Mouse (Mus musculus) neural tube, embryonic 13.5 days (tissue): Measurements from ENCODE around the gene Gm13420. TPM values are rescaled to one million over a fixed set of nuclear protein-coding genes. Genes with fewer than 3 reads are reported as not detected.
A peak's percentile ranks its signal among the peaks of the same experiment; 100 is the strongest.
"Not testable (repeated sequence)": the region's sequence is repeated elsewhere in the genome, so short reads cannot be mapped to it uniquely, and the experiment has no call there.

Experiments used
- ATAC-seq: fragments of 200-750 bp; cut with Nextera tagmentation; 2 replicates; pipeline ENCODE4 v1.8.0; 2017; ENCODE audit warnings: low read depth, mild to moderate bottlenecking, moderate TSS enrichment, moderate library complexity
- H3K27ac ChIP-seq: fragments of 300-500 bp; sonication (generic); replicated peaks from 2 replicates; pipeline ENCODE4 v1.5.1; 2015; ENCODE audit warnings: moderate library complexity, mild to moderate bottlenecking, inconsistent platforms
- H3K27me3 ChIP-seq: fragments of 300-500 bp; sonication (generic); 2 replicates; pipeline ENCODE4 v1.6.1; 2015; ENCODE audit warnings: mild to moderate bottlenecking, inconsistent platforms
- H3K36me3 ChIP-seq: fragments of 300-500 bp; sonication (generic); 2 replicates; pipeline ENCODE4 v1.6.1; 2015; ENCODE audit warnings: mild to moderate bottlenecking, inconsistent platforms
- H3K4me1 ChIP-seq: fragments of 300-500 bp; sonication (generic); replicated peaks from 2 replicates; pipeline ENCODE4 v1.6.1; 2015; ENCODE audit warnings: inconsistent platforms
- H3K4me2 ChIP-seq: fragments of 300-500 bp; sonication (generic); 2 replicates; pipeline ENCODE4 v1.6.1; 2015; ENCODE audit warnings: inconsistent platforms, mild to moderate bottlenecking, moderate library complexity
- H3K4me3 ChIP-seq: fragments of 300-500 bp; sonication (generic); 2 replicates; pipeline ENCODE4 v1.5.1; 2015; ENCODE audit warnings: mild to moderate bottlenecking, inconsistent platforms
- H3K9ac ChIP-seq: fragments of 300-500 bp; sonication (generic); 2 replicates; pipeline ENCODE4 v1.6.1; 2015; ENCODE audit warnings: moderate library complexity, mild to moderate bottlenecking, inconsistent platforms
- H3K9me3 ChIP-seq: fragments of 300-500 bp; sonication (generic); 2 replicates; pipeline ENCODE4 v1.6.1; 2016; ENCODE audit warnings: inconsistent platforms
- WGBS: fragments of 180-500 bp; shearing (Covaris S2); methylation state at CpG from one replicate; pipeline ENCODE4 v1.1.7; 2015; 5-methylcytosine and 5-hydroxymethylcytosine counted together
- polyA plus RNA-seq: library from polyadenylated mRNA; unstranded; fragments of >200 nt; fragmentation: Nextera tagmentation; extraction: Ambion mirVana; gene quantifications from 2 replicates; pipeline ENCODE4 v1.2.1, GENCODE M21; 2015

The Gm13420 gene
- polyA plus RNA-seq: 0.18 TPM in 1 of 2 replicates, not detected in the other

DNA sequence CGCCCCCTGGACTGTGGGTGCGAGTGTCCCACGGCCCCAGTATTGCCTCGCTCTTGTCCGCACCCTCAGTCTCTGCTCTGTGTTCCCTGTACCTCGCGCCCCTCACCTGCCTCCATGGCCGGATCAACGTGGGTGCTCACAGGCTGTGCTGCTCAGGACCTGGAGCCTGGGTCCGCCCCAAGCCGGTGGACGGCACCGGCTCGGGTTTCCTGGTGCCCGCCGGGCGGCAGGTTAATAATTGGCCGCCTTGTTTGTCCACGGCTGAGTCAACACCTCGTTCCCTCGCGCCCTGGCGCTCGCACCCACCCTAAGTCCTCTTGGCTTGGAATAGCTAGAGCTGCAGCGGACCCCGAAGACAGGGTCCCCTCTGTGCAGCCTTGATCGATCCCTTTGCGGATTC, at the start of gene Gm13420:
TSS of gene Gm13420 (minus strand) at position 189 of the 400 bp plus-strand sequence.
- peaks cover 66% of the 10 kb centered on the region for H3K27me3 ChIP-seq
- WGBS: 3% methylated on average over 28 of the region's 28 CpGs
- peak within 1 kb of the TSS; percentile 37 for H3K4me2 ChIP-seq
- no peaks in the 10 kb centered on the region for H3K9me3 ChIP-seq
- peak within 1 kb of the TSS; percentile 8; the same call in 1 of the 2 replicates for H3K4me3 ChIP-seq
- H3K9ac ChIP-seq: peak within 1 kb of the TSS; percentile 32
- H3K4me1 ChIP-seq: peaks cover 21% of the 10 kb centered on the region; the same call in 1 of the 2 replicates
- no peaks in the 10 kb centered on the region for H3K36me3 ChIP-seq
- no peak within 1 kb of the TSS for H3K27ac ChIP-seq
- no peak for ATAC-seq

DNA sequence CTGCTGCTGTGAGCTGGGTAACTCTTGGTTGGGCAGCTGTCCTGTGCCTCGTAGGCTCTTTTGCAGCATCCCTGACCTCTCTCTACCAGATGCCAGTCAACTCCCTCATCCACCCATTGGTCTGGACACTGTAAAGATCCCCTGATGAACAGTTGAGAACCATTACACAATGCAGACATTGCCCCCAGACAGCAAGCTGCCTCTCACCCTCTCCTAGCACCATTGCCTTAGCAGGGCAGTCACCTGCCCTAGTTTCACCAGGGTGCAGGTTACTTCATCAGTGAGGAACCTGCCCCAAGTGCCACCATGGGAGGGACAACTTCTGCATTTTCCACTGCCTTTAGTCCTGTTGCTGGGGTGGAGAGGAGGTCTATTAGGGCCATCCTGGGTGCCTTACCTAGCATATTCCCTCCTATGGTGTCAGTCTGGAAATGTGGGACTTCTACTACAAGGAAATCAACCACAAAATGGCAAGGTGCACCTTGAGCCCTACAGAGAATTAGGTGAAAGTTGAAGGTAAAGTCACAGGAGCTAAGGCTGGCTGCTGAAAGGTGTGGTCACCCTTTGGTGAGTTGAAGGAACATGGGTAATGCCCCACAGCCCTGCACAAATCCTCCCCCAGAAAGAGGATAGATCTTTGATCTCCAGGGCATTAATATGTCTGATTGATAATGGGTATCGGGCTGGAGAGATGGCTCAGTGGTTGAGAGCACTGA, 41.4 kb upstream of the Gm13420 start:
- Histone ChIP-seq H3K4me3 (no peak overlapping the region), H3K36me3 (peaks cover 68% of the 10 kb centered on the region), H3K9ac (no peak overlapping the region), H3K9me3 (no peaks in the 10 kb centered on the region), H3K4me2 (no peak overlapping the region), H3K27ac (no peak overlapping the region), H3K4me1 (peaks cover 14% of the 10 kb centered on the region), H3K27me3 (no peaks in the 10 kb centered on the region)
- 93% methylated on average over 2 of the region's 2 CpGs for WGBS
- ATAC-seq: no peak

DNA sequence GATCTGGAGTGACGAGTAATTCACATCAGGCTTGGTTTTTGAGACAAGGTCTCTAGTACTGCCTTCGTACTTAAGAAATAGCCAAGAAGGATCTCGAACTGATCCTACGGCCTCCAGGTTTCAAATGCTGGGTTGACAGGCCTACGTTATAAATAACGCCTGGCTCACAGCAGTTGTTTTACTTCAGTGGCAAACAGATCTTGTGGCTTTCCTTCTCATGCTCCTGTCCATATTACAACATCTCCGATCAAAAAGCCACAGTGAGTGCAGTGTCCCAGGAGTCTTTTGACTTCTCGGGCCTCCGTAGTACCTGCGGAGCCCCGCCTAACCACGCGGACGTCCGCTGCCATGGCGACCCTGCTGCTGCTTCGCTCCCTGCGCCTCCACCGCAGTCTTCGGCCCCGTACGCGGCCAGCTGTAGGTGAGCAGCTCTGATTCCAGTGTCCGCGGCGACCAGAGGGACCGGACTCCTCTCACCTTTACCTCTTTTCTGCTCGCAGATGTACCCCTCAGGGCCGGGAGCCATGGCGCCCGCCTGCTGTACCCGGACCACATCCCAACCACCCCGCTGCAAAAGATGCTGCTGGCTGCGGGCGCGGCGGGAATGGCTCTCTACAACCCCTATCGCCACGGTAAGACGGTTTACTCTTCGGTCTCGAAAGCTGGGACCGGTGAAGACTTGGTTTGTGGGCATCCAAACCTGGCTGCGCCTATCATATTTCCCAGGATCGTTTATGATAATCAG, 36.6 kb upstream of the Gm13420 start, which contains the start of gene Trub2:
TSS of gene Trub2 (minus strand) at position 566 of the 745 bp plus-strand sequence.
- peak; percentile 91 for ATAC-seq
- Histone ChIP-seq H3K4me1 (peaks cover 23% of the 10 kb centered on the region), H3K4me2 (peak within 1 kb of the TSS; percentile 88), H3K27me3 (no peaks in the 10 kb centered on the region), H3K27ac (peak within 1 kb of the TSS; percentile 67), H3K36me3 (peaks cover 62% of the 10 kb centered on the region), H3K9me3 (no peaks in the 10 kb centered on the region), H3K9ac (peak within 1 kb of the TSS; percentile 87), H3K4me3 (peak within 1 kb of the TSS; percentile 77)
- under 1% methylated on average over 45 of the region's 45 CpGs for WGBS

DNA sequence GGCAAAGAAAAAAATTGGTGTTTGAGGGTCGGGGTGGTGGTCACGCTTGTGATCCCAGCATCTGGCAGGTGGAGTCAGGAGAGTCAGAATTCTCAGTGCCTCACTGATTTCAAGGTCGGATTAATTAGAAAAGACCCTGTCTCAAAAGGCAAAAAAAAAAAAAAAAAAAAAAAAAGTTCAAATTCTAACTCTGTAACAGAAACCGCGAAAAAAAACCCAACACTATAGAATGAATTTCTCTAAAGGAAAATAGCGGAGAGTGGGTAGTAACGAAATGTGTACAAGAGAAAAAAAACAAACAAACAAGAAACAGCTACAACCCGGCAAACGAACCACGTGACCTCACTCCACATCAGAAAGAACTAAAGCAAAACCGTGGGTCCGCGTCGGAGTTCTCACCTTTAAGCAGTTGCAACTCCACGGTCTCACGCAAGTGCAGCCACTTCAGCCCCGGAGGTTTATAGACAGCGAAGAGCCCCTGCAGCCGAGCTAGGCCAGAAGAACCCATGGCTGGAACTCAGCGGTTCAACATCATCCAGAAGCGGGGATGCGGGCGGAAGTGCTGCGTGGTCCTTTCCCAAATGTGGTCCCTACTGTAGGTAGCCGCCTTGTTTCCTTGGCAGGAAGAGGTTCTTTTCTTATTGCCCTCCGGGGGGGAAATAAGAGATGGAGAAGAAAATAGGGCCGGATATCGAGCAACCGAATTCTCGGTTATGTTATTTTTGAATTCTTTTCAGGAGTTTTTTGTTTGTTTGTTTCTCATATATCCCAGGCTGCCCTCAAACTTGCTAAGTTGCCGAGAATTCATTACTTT, 35.8 kb upstream of the Gm13420 start, which contains the start of gene Coq4:
TSS of gene Coq4 (plus strand) at position 390 of the 814 bp plus-strand sequence.
- Histone ChIP-seq H3K9me3 (no peaks in the 10 kb centered on the region), H3K36me3 (peaks cover 63% of the 10 kb centered on the region), H3K27me3 (no peaks in the 10 kb centered on the region), H3K4me3 (peak within 1 kb of the TSS; percentile 77), H3K27ac (peak within 1 kb of the TSS; percentile 67), H3K9ac (peak within 1 kb of the TSS; percentile 87), H3K4me1 (peaks cover 23% of the 10 kb centered on the region), H3K4me2 (peak within 1 kb of the TSS; percentile 88)
- ATAC-seq: peak; percentile 90
- 2% methylated on average over 31 of the region's 31 CpGs for WGBS

DNA sequence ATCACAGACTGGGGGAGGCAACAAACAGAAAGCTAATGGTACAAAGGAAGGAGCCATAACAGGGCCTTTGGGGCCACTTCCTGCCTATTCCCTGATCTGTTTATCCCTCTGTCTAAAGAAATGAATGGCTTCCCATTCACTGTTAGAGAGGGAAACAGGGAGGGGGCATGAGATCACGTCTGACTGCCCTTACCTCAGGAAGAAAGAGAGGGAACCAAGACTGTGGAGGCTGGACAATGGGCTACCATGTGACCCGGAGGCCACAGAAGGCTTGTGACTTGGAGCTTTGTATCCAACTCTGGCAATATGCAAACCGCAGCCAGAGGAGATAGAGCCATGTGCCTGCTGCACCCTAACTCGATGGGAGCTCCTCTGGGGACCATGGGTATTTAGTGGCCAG, 32.8 kb upstream of the Gm13420 start:
- H3K27me3 ChIP-seq: no peaks in the 10 kb centered on the region
- H3K4me2 ChIP-seq: no peak overlapping the region
- no peaks in the 10 kb centered on the region for H3K9me3 ChIP-seq
- H3K9ac ChIP-seq: no peak overlapping the region
- H3K27ac ChIP-seq: no peak overlapping the region
- H3K4me1 ChIP-seq: peaks cover 22% of the 10 kb centered on the region
- H3K4me3 ChIP-seq: no peak overlapping the region
- peaks cover 65% of the 10 kb centered on the region for H3K36me3 ChIP-seq
- no peak for ATAC-seq
- WGBS: 62% methylated on average over 4 of the region's 4 CpGs

DNA sequence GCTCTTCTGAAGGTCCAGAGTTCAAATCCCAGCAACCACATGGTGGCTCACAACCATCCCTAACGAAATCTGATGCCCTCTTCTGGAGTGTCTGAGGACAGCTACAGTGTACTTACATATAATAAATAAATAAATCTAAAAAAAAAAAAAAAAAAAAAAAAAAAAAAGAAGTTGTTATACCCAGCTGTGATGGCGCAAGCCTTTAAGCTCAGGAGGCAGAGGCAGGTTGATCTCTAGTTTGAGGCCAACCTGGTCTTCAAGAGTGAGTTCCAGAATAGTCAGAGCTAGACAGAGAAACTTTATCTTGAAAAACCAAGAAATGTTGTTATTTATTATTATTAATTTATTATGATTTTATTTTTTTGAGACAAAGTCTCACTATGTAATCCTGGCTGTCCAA, 29.8 kb upstream of the Gm13420 start:
- H3K4me3 ChIP-seq: not testable (repeated sequence)

DNA sequence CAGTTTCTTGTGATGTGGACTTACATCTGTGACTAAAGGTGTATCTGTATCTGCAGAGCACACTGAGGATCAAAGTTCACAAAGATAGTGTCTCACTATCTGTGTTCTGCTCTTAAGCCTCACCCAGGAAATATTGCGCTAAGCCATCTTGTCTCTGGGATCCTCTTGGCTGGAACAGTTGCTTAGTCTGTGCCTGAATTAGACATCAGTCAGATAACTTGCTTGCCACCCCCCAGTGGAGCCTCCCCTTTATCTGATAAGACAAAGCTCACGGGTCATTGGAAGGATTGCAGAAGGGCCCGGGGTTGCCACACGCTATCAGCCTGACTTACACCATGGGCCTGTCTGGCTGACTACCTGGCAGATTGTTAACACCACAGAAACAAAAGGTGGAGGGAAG, 21.8 kb upstream of the Gm13420 start:
- Histone ChIP-seq H3K9me3 (no peaks in the 10 kb centered on the region), H3K4me1 (no peaks in the 10 kb centered on the region), H3K9ac (no peak overlapping the region), H3K36me3 (peaks cover 49% of the 10 kb centered on the region), H3K27me3 (no peaks in the 10 kb centered on the region), H3K27ac (no peak overlapping the region), H3K4me3 (no peak overlapping the region), H3K4me2 (no peak overlapping the region)
- 94% methylated on average over 4 of the region's 4 CpGs for WGBS
- ATAC-seq: no peak

More for the DNA sequence above, 29.8 kb upstream of the Gm13420 start:
- not testable (repeated sequence) for H3K27ac ChIP-seq, ATAC-seq, H3K9me3 ChIP-seq, H3K4me2 ChIP-seq, H3K27me3 ChIP-seq, H3K4me1 ChIP-seq, H3K9ac ChIP-seq
- H3K36me3 ChIP-seq: peaks cover 95% of the 10 kb centered on the region
- WGBS: 93% methylated on average over 2 of the region's 2 CpGs

DNA sequence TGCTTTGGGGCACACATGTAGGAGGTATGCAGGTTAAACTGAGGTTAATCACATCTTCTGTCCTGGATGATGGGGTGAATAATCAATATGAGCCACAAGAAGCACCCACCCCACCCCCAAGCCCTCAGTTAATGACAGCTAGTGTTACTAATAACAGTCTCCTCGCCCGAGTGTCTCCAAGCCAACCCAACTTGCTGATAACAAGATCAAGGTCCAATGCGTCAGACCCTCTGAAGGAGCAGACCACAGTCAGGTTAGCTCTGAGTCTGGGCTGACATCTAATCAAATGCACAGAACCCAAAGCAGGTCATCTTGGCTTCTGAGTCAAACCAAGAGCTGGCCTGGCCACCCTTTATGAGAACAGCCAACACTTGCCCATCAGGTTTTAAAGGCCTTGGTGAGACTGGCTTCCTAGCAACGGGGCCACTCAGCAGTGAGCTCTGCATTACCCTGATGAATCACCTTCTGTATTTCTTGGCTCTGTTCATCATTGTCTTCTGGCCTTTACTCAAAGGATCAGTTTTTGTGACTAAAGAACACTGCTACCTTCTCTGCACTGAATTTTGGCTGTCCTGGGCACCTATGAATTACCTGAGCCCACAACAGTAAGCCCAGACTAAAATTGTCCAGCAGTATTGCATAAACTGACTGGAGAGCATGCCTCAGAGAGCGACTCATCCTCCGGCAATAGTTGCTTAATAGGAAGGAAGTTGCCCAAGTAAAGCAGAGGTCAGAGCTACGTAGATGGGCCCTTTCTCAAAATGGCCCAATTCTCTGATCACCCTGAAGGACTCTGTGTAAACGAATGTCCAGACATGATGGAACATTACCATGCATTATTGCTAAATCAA, 20.4 kb upstream of the Gm13420 start:
- Histone ChIP-seq H3K9ac (no peak overlapping the region), H3K27ac (no peak overlapping the region), H3K9me3 (no peaks in the 10 kb centered on the region), H3K4me1 (no peaks in the 10 kb centered on the region), H3K4me2 (no peak overlapping the region), H3K36me3 (peaks cover 34% of the 10 kb centered on the region), H3K27me3 (no peaks in the 10 kb centered on the region), H3K4me3 (no peak overlapping the region)
- no peak for ATAC-seq
- WGBS: 88% methylated on average over 8 of the region's 8 CpGs

DNA sequence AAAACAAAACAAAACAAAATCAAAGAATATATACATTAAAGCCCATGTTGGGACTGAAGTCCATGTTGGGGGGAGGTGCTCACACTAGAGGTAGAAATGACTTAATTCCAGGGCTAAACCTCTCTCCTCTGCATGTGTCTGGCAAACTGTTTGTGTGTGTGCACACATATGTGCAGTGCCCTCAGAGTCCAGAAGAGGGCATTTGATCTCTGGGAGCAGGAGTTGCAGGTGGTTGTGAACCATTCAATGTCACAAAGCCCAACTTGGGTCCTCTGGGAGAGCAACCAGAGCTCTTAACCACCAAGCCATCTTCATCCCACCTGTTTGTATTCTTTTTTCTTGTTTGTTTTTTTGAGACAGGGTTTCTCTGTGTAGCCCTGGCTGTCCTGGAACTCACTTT, 18.7 kb upstream of the Gm13420 start:
- no peak overlapping the region for H3K4me2 ChIP-seq
- H3K9ac ChIP-seq: no peak overlapping the region
- H3K9me3 ChIP-seq: no peaks in the 10 kb centered on the region
- no peak overlapping the region for H3K4me3 ChIP-seq
- no peaks in the 10 kb centered on the region for H3K4me1 ChIP-seq
- no peak overlapping the region for H3K27ac ChIP-seq
- ATAC-seq: no peak
- peaks cover 21% of the 10 kb centered on the region for H3K36me3 ChIP-seq
- H3K27me3 ChIP-seq: no peaks in the 10 kb centered on the region

DNA sequence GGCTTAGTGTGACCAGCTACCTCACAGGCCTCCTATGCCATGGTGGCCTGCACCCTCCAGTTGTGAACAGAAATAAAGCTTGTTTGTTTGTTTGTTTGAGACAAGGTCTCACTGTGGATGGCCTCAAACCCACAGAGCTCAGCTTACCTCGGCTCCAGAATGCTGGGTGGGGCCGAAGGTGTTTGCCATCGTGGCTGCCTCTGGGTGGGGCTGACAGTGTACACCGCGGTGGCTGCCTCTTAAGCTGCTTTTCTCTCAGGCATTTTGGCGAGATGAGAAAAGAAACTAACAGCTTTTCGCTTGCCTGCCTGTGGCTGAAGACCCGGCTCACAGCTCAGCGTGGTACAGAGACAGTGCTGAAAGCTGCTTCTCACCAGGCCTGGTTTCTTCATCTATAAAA, 17.4 kb upstream of the Gm13420 start:
- H3K27me3 ChIP-seq: no peaks in the 10 kb centered on the region
- no peak overlapping the region for H3K27ac ChIP-seq
- no peaks in the 10 kb centered on the region for H3K4me1 ChIP-seq
- no peak for ATAC-seq
- no peak overlapping the region for H3K4me3 ChIP-seq
- H3K9me3 ChIP-seq: no peaks in the 10 kb centered on the region
- peaks cover 13% of the 10 kb centered on the region for H3K36me3 ChIP-seq
- 75% methylated on average over 9 of the region's 9 CpGs for WGBS
- no peak overlapping the region for H3K9ac ChIP-seq
- H3K4me2 ChIP-seq: no peak overlapping the region

DNA sequence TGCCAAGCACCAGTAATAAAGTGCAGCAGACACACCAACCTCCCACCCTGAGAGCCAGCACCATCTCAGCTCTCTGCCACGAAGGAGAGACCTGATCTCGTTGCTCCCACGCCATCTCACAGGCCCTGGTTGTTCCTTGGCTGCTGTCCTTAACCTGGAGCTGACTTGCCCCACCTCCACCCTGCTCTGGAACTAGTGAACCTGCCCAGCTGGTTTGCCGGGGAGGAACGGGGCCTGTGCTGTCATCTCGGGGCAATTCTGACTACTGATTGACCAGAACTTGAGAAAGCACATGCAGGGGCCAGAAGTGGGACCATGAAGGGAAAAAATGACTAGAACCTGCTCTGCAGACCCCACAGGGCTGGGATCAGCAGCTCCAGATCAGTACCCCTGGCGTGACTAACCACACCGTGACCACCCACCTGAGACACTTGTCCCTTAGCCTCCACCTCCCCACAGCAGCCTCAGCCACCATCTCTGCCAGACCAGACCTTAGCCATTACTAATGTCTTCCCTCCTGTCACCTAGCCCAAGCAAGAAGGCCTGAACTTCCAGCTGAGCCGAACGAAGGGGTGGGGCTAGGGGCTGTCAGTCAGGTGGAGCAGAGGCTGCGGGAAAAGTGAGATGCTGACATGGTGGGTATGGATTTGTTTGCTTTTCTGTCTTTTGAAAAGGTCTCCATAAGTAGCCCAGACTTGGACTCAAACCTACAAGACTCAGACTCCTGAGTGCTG, 16.7 kb upstream of the Gm13420 start:
- Histone ChIP-seq H3K9ac (no peak overlapping the region), H3K9me3 (no peaks in the 10 kb centered on the region), H3K27ac (no peak overlapping the region), H3K27me3 (no peaks in the 10 kb centered on the region), H3K4me2 (no peak overlapping the region), H3K36me3 (peaks cover 6% of the 10 kb centered on the region), H3K4me1 (no peaks in the 10 kb centered on the region), H3K4me3 (no peak overlapping the region)
- ATAC-seq: no peak
- 71% methylated on average over 11 of the region's 11 CpGs for WGBS
